Mouse (Mus musculus) cerebellum, postnatal 25 days (tissue): Measurements from ENCODE around the gene Slc6a17.

ENCODE experiments used
- DNase-seq, 2 experiments: peaks; one replicate each; pipeline ENCODE4 v3.0.0; 2021; ENCODE audit warnings: mixed read lengths in 2 of 2

The Slc6a17 gene

DNA sequence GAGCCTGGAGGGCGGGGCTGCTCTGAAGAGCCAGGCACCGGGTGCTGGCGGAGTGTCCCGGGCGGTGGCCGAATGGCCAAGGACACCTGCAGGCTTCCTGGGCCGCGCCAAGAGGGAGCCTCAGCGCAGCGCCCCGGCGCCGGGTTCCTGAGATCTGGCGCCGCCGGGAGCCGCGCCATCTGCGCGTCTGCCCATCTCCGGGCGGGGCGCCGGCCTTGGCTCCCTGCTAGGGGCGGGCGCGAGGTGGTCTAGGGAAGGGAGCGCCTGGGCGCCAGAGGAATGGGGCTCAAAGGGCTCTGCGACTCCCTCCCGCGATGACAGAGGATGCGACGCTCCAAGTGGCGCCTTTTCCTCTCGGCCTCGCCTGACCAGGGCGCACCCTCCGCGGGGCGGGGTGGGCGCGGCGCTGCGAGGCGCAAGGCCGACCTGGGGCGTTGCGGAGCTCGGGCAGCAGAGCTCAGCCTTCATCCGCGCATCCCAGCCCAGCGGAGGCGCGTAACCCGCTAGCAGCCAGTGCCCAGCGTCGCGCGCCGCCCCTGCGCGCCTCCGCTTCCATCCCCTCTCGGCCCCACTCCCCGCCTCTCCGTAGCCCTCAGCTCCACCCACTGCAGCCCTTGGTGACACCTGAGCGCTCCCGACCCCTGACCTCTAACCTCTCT is 57.9 kb downstream of the Slc6a17 start:
- peak; percentile 71 to 79 for DNase-seq

DNA sequence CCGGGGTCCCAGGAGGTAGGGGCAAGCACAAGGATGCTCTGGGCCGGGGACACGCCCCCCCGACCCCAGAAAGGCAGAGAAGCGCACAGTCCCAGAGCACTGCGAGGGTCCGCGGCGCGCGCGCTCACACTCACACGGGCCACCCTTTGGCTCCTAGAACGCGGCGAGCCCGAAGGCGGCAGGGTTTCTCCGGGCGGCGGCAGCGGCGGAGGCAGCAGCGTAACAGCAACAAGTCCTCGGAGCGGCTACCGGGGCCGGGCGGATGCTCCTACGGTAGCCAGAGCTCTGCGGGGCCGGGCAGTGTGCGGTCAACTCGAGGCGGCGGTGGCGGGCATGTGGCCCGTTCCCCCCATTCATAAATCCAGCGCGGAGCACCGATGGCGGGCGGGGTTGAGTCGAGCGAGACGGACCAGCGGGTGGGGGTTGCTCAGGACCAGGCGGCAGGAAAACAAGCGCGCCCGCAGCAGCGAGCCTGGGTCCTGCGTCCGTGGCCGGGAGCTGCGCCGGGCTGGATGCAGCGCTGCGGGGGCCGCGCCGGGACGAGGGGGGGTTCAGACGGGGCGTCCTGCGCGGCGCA is 58.5 kb downstream of the Slc6a17 start, which contains the start of gene Kcnc4:
TSS of gene Kcnc4 (minus strand) at position 357 of the 577 bp plus-strand sequence.
- DNase-seq, result peak; percentile 66 to 70

GRCm38 (mm10) chr3:107458528-107459195 is 59.2 kb downstream of the Slc6a17 start:
- DNase-seq, result peak; percentile 38 to 66

GRCm38 (mm10) chr3:107458104-107458503 is 59.7 kb downstream of the Slc6a17 start:
- peak; percentile 43 to 57 for DNase-seq

- DNase-seq, result no peak
These were observed 63.5 kb downstream of the Slc6a17 start for GRCm38 (mm10) chr3:107454280-107454679.

DNA sequence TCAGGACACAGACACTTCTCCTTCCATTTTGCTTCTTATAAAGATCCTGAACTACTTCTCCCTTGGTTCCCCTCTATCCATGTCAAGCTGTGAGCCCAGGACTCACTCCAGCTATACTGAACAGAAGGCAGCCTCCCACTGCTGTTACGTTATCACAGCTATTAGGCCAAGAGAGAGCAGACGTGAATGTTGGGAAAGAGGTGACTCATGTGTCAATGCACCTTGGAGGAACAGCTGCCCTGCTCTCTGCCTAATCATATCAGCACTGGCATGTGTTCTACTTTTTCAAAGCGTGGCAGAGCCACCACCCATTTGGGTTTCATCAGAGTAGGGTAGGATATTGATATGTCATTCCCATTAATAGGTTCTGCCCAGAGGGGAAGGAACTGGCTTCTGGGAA is 71.0 kb downstream of the Slc6a17 start:
- DNase-seq, result no peak

DNA sequence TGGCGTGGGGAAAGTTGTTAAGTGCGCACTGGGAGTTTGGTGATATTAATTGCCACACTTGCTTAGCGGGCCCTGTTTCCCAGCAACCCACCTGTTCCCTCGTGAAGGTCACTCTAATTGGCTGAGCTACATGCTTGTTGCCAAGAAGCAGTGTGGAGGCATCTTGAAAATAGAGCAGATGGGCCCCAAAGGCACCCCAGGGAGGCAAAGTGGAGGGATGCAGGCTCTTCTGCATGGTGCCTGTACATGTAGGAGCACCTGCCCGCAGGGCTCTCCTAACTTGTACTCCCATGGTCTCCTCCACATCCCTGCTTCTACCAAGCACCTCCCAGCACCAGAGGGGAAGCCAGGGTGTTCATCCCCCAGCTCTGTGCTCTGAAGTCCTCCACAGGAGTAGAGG is 74.0 kb downstream of the Slc6a17 start:
- peak in 1 of 2 experiments; percentile 49 for DNase-seq

DNA sequence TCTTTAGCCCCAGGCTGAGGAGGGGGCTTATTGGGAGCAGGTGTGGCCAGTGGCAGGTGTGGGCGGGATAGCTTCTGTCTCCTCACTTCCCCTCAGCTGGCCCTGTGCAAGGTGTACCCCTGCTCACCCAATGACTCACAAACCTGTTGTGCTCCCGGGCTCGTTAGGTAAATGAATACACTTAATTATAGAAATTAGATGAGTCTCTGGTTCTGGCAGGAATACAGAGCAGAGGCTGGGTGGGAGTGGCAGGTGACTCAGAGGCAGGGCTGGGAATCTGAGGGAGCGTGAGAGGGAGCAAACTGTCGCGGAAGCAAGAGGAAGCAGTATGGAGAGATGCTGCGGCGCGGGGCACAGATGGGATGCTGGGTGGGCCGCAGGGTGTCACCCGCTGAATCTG is 75.6 kb downstream of the Slc6a17 start:
- DNase-seq, result peak in 1 of 2 experiments; percentile 36

DNA sequence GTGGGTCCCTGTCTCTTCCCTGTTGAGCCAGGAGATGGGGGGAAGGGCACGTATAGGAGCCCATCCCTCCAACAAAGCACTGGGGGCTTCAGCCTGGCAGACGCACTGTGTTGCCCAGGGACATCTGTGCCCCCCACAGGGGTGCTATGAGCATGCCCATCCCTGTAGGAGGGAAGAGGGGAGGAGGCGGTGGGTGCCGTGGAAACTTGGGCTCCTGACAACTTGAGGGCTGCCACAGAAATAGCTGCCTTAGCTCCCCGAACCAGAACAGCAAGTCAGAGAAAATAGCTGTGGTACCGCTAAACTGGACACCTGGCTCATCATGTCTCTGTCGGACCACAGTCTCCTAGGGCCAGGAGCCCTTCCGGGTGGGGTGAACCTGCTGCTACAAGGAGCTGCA is 76.5 kb downstream of the Slc6a17 start:
- no peak for DNase-seq

DNA sequence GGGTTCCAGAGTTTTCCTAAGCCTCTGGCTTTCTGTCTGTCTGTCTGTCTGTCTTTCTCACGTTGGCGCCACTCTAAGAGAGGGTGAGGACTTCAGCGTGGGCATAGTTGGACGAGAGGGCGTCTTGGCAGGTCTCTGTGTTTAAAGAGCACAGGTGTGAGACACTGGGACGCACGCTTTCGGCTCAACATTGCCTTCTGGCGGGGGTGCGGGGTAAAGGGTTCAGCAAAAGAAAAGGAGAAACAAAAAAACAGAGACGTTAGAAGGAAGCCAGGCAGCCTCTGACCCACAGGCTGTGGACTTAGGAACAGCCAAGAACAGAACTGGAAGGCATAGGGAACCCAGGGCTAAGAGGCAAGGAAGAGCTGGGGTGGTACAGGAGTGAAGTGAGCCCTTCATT is 78.5 kb downstream of the Slc6a17 start:
- no peak for DNase-seq

- no peak for DNase-seq
These were observed 80.2 kb downstream of the Slc6a17 start for GRCm38 (mm10) chr3:107437666-107438065.

- peak in 1 of 2 experiments; percentile 59 for DNase-seq
These were observed 81.4 kb downstream of the Slc6a17 start for GRCm38 (mm10) chr3:107436434-107436833.

GRCm38 (mm10) chr3:107433614-107434013 is 84.2 kb downstream of the Slc6a17 start:
- DNase-seq, result no peak

DNA sequence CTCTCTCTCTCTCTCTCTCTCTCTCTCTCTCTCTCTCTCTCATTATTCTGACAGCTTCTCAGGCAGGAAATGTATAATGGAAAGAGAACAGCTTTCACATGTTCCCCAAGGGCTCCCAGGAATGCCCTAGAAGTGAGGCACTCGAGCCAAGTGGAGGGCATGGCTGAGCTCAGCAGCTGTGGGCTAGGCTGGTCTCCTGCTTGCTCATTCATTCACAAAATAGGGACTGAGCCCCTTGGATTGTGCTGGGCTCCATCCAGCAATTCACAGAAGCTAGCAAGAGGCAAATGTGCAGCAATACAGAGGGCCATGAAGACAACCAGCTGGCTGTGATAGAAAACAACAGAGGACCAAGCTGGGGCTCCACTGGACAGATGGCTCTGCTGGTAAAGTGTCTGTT is 86.5 kb downstream of the Slc6a17 start:
- no peak for DNase-seq

- peak in 1 of 2 experiments; percentile 51 for DNase-seq
These were observed 93.4 kb downstream of the Slc6a17 start for GRCm38 (mm10) chr3:107424258-107425041.

GRCm38 (mm10) chr3:107420156-107420555 is 97.7 kb downstream of the Slc6a17 start:
- no peak for DNase-seq
